Mouse (Mus musculus) neural tube, embryonic 13.5 days (tissue): ENCODE measurements at regions not wholly inside any gene's neighbourhood (a gene's known extent, or its start where the extent isn't known, plus 50 kb on each side); places are given as distances from the start of the nearest gene placed in this dataset.
"Not testable (repeated sequence)": the region's sequence is repeated elsewhere in the genome, so short reads cannot be mapped to it uniquely, and the experiment has no call there.

Experiments
- ATAC-seq: fragments of 200-750 bp; cut with Nextera tagmentation; 2 replicates; pipeline ENCODE4 v1.8.0; 2017; ENCODE audit warnings: low read depth, mild to moderate bottlenecking, moderate TSS enrichment, moderate library complexity
- H3K27ac ChIP-seq: fragments of 300-500 bp; sonication (generic); replicated peaks from 2 replicates; pipeline ENCODE4 v1.5.1; 2015; ENCODE audit warnings: moderate library complexity, mild to moderate bottlenecking, inconsistent platforms
- H3K27me3 ChIP-seq: fragments of 300-500 bp; sonication (generic); 2 replicates; pipeline ENCODE4 v1.6.1; 2015; ENCODE audit warnings: mild to moderate bottlenecking, inconsistent platforms
- H3K36me3 ChIP-seq: fragments of 300-500 bp; sonication (generic); 2 replicates; pipeline ENCODE4 v1.6.1; 2015; ENCODE audit warnings: mild to moderate bottlenecking, inconsistent platforms
- H3K4me1 ChIP-seq: fragments of 300-500 bp; sonication (generic); replicated peaks from 2 replicates; pipeline ENCODE4 v1.6.1; 2015; ENCODE audit warnings: inconsistent platforms
- H3K4me2 ChIP-seq: fragments of 300-500 bp; sonication (generic); 2 replicates; pipeline ENCODE4 v1.6.1; 2015; ENCODE audit warnings: inconsistent platforms, mild to moderate bottlenecking, moderate library complexity
- H3K4me3 ChIP-seq: fragments of 300-500 bp; sonication (generic); 2 replicates; pipeline ENCODE4 v1.5.1; 2015; ENCODE audit warnings: mild to moderate bottlenecking, inconsistent platforms
- H3K9ac ChIP-seq: fragments of 300-500 bp; sonication (generic); 2 replicates; pipeline ENCODE4 v1.6.1; 2015; ENCODE audit warnings: moderate library complexity, mild to moderate bottlenecking, inconsistent platforms
- H3K9me3 ChIP-seq: fragments of 300-500 bp; sonication (generic); 2 replicates; pipeline ENCODE4 v1.6.1; 2016; ENCODE audit warnings: inconsistent platforms
- WGBS: fragments of 180-500 bp; shearing (Covaris S2); methylation state at CpG from one replicate; pipeline ENCODE4 v1.1.7; 2015; 5-methylcytosine and 5-hydroxymethylcytosine counted together

- ATAC-seq = no peak
- no peaks in the 10 kb centered on the region for H3K27me3 ChIP-seq
- no peaks in the 10 kb centered on the region for H3K36me3 ChIP-seq
- 75% methylated on average over 4 of the region's 4 CpGs for WGBS
- no peak overlapping the region for H3K4me2 ChIP-seq
- no peak overlapping the region for H3K4me3 ChIP-seq
- H3K9me3 ChIP-seq = no peaks in the 10 kb centered on the region
- H3K9ac ChIP-seq = no peak overlapping the region
- 0 out of 2 replicates have a peak, but pooled peaks cover 8% of the 10 kb centered on the region for H3K4me1 ChIP-seq
- no peak overlapping the region for H3K27ac ChIP-seq
Observed at GRCm38 (mm10) chr11:41261254-41261653, 506.1 kb upstream of the Ccng1 start.

GRCm38 (mm10) chr11:41259915-41260619 is 505.0 kb upstream of the Ccng1 start:
- H3K9ac ChIP-seq = no peak overlapping the region
- no peak overlapping the region; the same call in 1 of the 2 replicates for H3K4me3 ChIP-seq
- no peaks in the 10 kb centered on the region for H3K27me3 ChIP-seq
- ATAC-seq = peak; percentile 78; the same call in 1 of the 2 replicates
- 0 out of 2 replicates have a peak, but pooled peaks cover 8% of the 10 kb centered on the region for H3K4me1 ChIP-seq
- H3K4me2 ChIP-seq = peak overlapping the region; percentile 42
- 48% methylated on average over 18 of the region's 18 CpGs for WGBS
- H3K27ac ChIP-seq = no peak overlapping the region
- H3K9me3 ChIP-seq = no peaks in the 10 kb centered on the region
- H3K36me3 ChIP-seq = no peaks in the 10 kb centered on the region

DNA sequence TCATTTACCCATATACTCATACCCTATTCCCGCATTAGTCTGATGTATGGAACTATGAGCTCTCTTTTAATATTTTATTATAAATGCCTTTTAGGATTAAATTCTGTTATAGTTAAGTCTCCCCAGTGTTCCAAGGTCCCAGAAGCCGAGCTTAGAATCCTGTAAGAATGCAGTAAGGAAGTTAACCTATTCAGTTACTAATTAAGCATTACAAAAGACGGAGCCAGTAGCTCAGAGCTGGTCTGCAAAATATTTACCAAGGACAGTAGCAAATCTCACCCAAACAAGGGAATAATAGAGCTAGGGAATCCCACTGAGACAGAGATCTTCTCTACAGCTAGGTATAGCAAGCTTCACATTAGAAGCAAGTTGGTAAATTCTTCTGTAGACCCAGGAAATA is 459.4 kb upstream of the Ccng1 start:
- not testable (repeated sequence) for H3K9ac ChIP-seq, ATAC-seq, H3K4me3 ChIP-seq, H3K27me3 ChIP-seq, H3K36me3 ChIP-seq, H3K27ac ChIP-seq, H3K9me3 ChIP-seq, H3K4me2 ChIP-seq, H3K4me1 ChIP-seq
- WGBS = 45% methylated on average over 3 of the region's 3 CpGs

DNA sequence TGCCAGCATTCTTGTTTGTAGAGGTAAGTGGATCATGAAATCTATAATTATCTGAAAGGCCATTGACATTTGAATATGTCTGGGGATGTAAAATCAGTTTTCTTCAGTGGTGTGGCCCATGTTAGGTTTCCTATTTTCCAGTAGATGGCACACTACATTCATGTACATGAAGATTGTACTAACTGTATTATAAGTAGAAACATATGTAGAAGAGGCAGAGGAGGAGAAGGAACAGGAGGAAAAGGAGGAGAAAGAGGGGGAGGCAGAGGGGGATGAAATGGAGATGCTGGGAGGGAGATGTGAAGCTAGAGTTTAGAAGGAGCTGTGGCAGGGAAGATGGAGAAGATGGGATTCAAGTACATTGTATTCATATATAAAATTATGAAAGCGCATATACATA is 447.1 kb upstream of the Ccng1 start:
- H3K4me3 ChIP-seq = no peak overlapping the region
- H3K9me3 ChIP-seq = no peaks in the 10 kb centered on the region
- no peak for ATAC-seq
- H3K27me3 ChIP-seq = no peaks in the 10 kb centered on the region
- no peaks in the 10 kb centered on the region for H3K36me3 ChIP-seq
- H3K4me2 ChIP-seq = no peak overlapping the region
- 90% methylated on average over 1 of the region's 1 CpGs for WGBS
- no peaks in the 10 kb centered on the region for H3K4me1 ChIP-seq
- no peak overlapping the region for H3K27ac ChIP-seq
- H3K9ac ChIP-seq = no peak overlapping the region

DNA sequence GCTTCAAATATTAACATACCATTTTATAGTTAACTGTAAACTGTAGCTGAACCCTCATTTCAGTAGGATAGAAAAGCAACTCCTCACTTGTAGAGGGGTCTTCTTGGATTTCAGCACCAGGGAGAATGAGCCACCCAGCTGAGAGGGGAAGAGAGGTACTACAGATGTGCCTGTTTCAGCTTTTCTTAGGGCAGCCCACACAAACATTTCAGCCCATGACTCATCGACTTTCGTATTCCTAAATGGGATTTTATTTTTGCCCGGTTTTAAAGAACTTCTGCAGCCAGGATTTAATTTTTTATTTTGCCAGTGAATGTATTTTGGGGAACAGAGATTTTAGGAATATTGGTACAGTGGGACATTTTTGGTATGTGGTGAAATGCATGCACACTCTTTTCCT is 438.9 kb upstream of the Ccng1 start:
- Histone ChIP-seq H3K27ac (no peak overlapping the region), H3K9me3 (no peaks in the 10 kb centered on the region), H3K9ac (no peak overlapping the region), H3K4me2 (no peak overlapping the region), H3K36me3 (no peaks in the 10 kb centered on the region), H3K4me3 (no peak overlapping the region), H3K4me1 (no peaks in the 10 kb centered on the region), H3K27me3 (no peaks in the 10 kb centered on the region)
- ATAC-seq = no peak
- WGBS = 82% methylated on average over 3 of the region's 3 CpGs

GRCm38 (mm10) chr11:41160492-41161175 is 405.5 kb upstream of the Ccng1 start:
- H3K4me1 ChIP-seq = peaks cover 5% of the 10 kb centered on the region; the same call in 1 of the 2 replicates
- H3K9ac ChIP-seq = no peak overlapping the region
- no peaks in the 10 kb centered on the region for H3K36me3 ChIP-seq
- no peak for ATAC-seq
- H3K27me3 ChIP-seq = no peaks in the 10 kb centered on the region
- peak overlapping the region; percentile 42; the same call in 1 of the 2 replicates for H3K27ac ChIP-seq
- H3K4me3 ChIP-seq = no peak overlapping the region
- no peaks in the 10 kb centered on the region for H3K9me3 ChIP-seq
- no peak overlapping the region for H3K4me2 ChIP-seq
- 20% methylated on average over 2 of the region's 2 CpGs for WGBS

DNA sequence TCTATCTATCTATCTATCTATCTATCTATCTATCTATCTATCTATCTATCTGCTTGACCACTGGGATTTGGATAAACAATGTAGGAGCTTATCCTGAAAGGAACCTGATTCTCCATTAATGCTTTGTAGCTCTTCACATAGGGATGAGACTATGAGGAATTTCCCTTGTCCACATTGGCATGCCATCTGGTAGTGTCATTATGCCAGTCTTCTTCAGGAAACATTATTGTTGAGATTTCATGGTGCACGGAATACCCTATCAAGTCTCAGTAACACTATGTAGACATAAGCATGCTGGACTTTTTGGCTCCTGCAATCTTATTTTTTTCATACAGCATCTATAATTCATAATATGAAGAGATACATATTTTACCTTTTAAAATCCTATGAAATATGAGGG is 404.8 kb upstream of the Ccng1 start:
- Histone ChIP-seq H3K4me1 (peaks cover 5% of the 10 kb centered on the region; the same call in 1 of the 2 replicates), H3K27me3 (no peaks in the 10 kb centered on the region), H3K4me3 (no peak overlapping the region), H3K9ac (no peak overlapping the region), H3K4me2 (no peak overlapping the region), H3K36me3 (no peaks in the 10 kb centered on the region), H3K27ac (no peak overlapping the region), H3K9me3 (no peaks in the 10 kb centered on the region)
- 74% methylated on average over 1 of the region's 1 CpGs for WGBS
- ATAC-seq = no peak

DNA sequence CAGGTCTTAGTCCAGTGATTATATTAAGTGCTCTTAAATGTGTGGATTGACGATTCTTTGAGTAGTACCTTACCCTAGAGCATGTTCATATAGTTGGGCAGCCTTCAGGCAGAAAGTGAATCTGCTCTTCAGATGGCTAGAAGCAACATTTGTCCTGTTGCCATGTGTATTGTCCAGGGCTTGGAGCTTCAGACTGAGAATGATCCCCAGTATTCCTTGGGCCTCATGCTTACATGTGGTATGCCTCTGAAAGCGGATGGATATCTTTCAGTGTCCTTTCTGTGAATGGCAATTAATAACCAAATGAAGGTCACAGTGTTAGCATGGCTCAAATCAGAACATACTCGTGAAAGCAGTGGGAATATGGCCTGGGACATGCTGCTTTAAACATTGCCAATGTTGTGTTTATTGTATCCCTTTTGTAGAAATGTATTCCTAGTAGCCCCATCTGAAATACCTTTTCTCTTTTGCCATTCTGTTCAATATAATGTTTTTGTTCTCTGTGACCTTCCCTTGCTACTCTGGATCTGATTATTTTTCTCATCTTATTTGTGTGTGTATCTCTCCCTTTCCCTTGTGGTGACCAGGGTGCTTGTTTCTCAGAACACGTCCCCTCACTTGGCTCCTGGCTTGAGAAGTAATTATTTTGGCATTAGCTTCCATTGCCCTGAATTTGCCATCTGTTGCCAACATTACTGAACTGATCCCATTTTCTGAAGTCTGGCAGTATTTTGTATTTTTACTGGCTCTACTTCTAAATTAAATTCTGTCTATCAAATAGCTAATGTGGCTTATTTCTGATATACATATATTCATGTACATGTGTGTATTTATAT is 403.9 kb upstream of the Ccng1 start:
- 84% methylated on average over 4 of the region's 4 CpGs for WGBS
- Histone ChIP-seq H3K36me3 (no peaks in the 10 kb centered on the region), H3K9ac (no peak overlapping the region), H3K27me3 (no peaks in the 10 kb centered on the region), H3K4me3 (no peak overlapping the region), H3K4me1 (peaks cover 5% of the 10 kb centered on the region; the same call in 1 of the 2 replicates), H3K4me2 (no peak overlapping the region), H3K27ac (no peak overlapping the region), H3K9me3 (no peaks in the 10 kb centered on the region)
- ATAC-seq = no peak

- 96% methylated on average over 11 of the region's 11 CpGs for WGBS
- Histone ChIP-seq H3K36me3 (no peaks in the 10 kb centered on the region), H3K4me3 (no peak overlapping the region), H3K4me2 (no peak overlapping the region), H3K4me1 (peaks cover 5% of the 10 kb centered on the region; the same call in 1 of the 2 replicates), H3K27ac (no peak overlapping the region), H3K27me3 (no peaks in the 10 kb centered on the region), H3K9ac (no peak overlapping the region), H3K9me3 (no peaks in the 10 kb centered on the region)
- ATAC-seq = no peak
Observed at GRCm38 (mm10) chr11:41157321-41157720, 402.2 kb upstream of the Ccng1 start.
